Mouse (Mus musculus) stomach, embryonic 16.5 days (tissue): ENCODE measurements around the gene Trpm4. TPM values are rescaled to one million over a fixed set of nuclear protein-coding genes. Genes with fewer than 3 reads are reported as not detected.
"Not testable (repeated sequence)": the region's sequence is repeated elsewhere in the genome, so short reads cannot be mapped to it uniquely, and the experiment has no call there.

Source experiments
- ATAC-seq: fragments of 200-750 bp; cut with Nextera tagmentation; 2 replicates; pipeline ENCODE4 v1.8.0; 2017; ENCODE audit warnings: moderate number of reproducible peaks, moderate TSS enrichment; ENCODE audit not compliant: insufficient read depth, low FRiP score
- H3K27ac ChIP-seq: fragments of 300-500 bp; sonication (generic); 2 replicates; pipeline ENCODE4 v1.5.1; 2014; ENCODE audit warnings: low read length
- H3K27me3 ChIP-seq: fragments of 300-500 bp; sonication (generic); 2 replicates; pipeline ENCODE4 v1.6.1; 2014; ENCODE audit warnings: low read length, control low read depth, mixed read lengths; ENCODE audit not compliant: control insufficient read depth, insufficient read depth
- H3K36me3 ChIP-seq: fragments of 300-500 bp; sonication (generic); 2 replicates; pipeline ENCODE4 v1.6.1; 2014; ENCODE audit warnings: low read length; ENCODE audit not compliant: control insufficient read depth, insufficient read depth
- H3K4me1 ChIP-seq: fragments of 300-500 bp; sonication (generic); 2 replicates; pipeline ENCODE4 v1.6.1; 2014; ENCODE audit warnings: low read length, control low read depth, mixed read lengths; ENCODE audit not compliant: control insufficient read depth, insufficient read depth
- H3K4me2 ChIP-seq: fragments of 300-500 bp; sonication (generic); 2 replicates; pipeline ENCODE4 v1.6.1; 2014; ENCODE audit warnings: low read depth, low read length, mixed read lengths
- H3K4me3 ChIP-seq: fragments of 300-500 bp; sonication (generic); replicated peaks from 2 replicates; pipeline ENCODE4 v1.5.1; 2014; ENCODE audit warnings: mild to moderate bottlenecking, low read length
- H3K9ac ChIP-seq: fragments of 300-500 bp; sonication (generic); 2 replicates; pipeline ENCODE4 v1.6.1; 2014; ENCODE audit warnings: low read length
- H3K9me3 ChIP-seq: fragments of 300-500 bp; sonication (generic); replicated peaks from 2 replicates; pipeline ENCODE4 v1.6.1; 2016; ENCODE audit warnings: low read length, control low read depth; ENCODE audit not compliant: control insufficient read depth
- WGBS: fragments of 180-500 bp; shearing (Covaris S2); extraction: QIAGEN DNeasy Blood & Tissue Kit; methylation state at CpG from one replicate; pipeline ENCODE4 v1.1.7; 2014; 5-methylcytosine and 5-hydroxymethylcytosine counted together
- polyA plus RNA-seq: library from polyadenylated mRNA; unstranded; fragments of >200 nt; fragmentation: Nextera tagmentation; extraction: Ambion mirVana; gene quantifications from 2 replicates; pipeline ENCODE4 v1.2.1, GENCODE M21; 2015

The Trpm4 gene
- polyA plus RNA-seq, 1 experiment from 2014 or later: 30.1 TPM

DNA sequence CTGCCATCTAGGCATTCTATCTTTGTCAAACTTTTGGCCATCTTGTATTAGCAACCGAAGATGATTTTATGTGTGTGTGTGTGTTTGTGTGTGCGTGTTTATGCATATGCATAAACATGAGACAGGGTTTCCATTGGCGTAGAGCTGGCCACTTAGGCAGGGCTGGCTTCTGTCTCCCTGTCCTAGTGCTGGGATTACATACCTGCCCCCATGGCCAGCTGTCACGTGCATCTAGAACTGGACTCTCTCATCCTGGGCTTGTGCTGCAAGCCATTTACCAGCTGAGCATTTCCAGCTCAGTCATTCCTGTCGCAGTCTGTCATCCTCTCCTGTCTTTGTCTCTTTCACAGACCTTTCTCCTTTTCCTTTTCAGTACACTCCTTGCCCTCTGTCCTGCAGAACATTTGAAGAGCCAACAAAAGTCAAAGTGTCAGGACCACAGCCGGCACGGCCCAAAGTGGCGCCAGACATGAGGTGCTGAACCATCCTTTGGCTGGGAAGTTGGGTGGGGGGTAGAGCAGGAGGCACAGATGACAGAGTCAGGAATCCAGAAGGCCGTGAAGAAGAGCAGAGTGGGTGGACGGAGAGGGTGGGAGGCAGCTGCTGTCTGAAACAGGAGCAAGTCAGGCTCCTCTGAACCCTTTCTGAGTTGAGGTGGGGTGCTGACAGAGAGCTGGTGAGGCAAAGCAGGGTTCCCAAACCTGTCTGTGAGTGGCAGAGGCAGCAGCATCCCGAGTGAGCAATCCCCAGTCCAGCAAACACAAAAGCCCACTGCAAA lies 76.3 kb downstream of the Trpm4 start:
- 49% methylated on average over 11 of the region's 11 CpGs for WGBS
- Histone ChIP-seq H3K27me3 (no peaks in the 10 kb centered on the region), H3K9me3 (no peaks in the 10 kb centered on the region), H3K9ac (no peak overlapping the region), H3K36me3 (no peaks in the 10 kb centered on the region), H3K4me2 (no peak overlapping the region), H3K4me1 (no peaks in the 10 kb centered on the region), H3K4me3 (no peak overlapping the region), H3K27ac (no peak overlapping the region)
- no peak for ATAC-seq

DNA sequence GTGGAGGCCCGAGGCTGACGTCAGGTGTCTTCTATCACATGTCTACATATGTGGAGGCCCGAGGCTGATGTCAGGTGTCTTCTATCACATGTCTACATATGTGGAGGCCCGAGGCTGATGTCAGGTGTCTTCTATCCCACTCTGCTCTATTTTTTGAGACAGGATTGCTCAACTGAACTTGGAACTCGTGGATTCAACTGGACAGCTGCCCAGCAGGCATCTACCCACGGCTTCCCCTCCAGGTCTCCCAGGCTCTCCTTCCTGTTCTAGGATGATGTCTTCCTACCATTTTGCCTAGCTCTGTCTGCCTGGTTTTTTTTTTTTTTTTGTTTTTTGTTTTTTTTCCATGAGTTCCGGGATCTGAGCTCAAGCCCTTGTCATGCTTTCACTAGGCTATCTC lies 77.8 kb downstream of the Trpm4 start:
- H3K4me3 ChIP-seq, H3K36me3 ChIP-seq, H3K9me3 ChIP-seq, H3K4me1 ChIP-seq, H3K27me3 ChIP-seq, H3K4me2 ChIP-seq, ATAC-seq, H3K9ac ChIP-seq, H3K27ac ChIP-seq: not testable (repeated sequence)
- WGBS: 61% methylated on average over 5 of the region's 7 CpGs

DNA sequence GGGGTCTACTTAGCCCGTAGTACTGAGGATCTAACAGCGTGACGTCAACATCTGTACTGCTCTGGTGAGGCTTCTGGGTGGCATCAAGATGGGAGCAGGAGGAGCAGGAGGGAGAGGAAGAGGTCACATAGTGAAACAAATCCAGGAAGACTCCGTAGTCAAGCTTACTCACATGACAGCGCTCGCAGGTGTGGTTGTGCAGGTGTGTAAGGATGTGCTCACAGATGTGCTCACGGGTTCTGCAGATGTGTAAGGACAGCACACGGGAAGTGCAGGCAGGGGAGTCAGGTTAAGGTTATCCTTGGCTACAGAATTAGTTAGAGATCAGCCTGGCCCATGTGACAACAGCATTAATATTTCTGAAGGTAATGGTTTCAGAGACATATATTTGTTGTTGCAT lies 79.8 kb downstream of the Trpm4 start:
- no peaks in the 10 kb centered on the region for H3K9me3 ChIP-seq
- H3K4me2 ChIP-seq: no peak overlapping the region
- no peak overlapping the region for H3K27ac ChIP-seq
- H3K27me3 ChIP-seq: no peaks in the 10 kb centered on the region
- H3K4me1 ChIP-seq: no peaks in the 10 kb centered on the region
- no peak overlapping the region for H3K9ac ChIP-seq
- 74% methylated on average over 8 of the region's 8 CpGs for WGBS
- no peak for ATAC-seq
- no peaks in the 10 kb centered on the region for H3K36me3 ChIP-seq
- H3K4me3 ChIP-seq: no peak overlapping the region

Other genes starting within 250 kb of the Trpm4 start
- gene Rcn3, start 241.6 kb downstream of the Trpm4 start, polyA plus RNA-seq: 388 and 395 TPM in 2 replicates
- 138 and 149 TPM in 2 replicates for gene Fcgrt, start 229.9 kb downstream of the Trpm4 start, polyA plus RNA-seq
- 1,225 and 1,374 TPM in 2 replicates for gene Rps11, start 209.3 kb downstream of the Trpm4 start, polyA plus RNA-seq
- 1,102 and 1,332 TPM in 2 replicates for gene Rpl13a, start 205.0 kb downstream of the Trpm4 start, polyA plus RNA-seq
- not detected in 2 replicates for gene Gm45713, start 197.5 kb downstream of the Trpm4 start, polyA plus RNA-seq
- 2.2 and 2.8 TPM in 2 replicates for gene Flt3l, start 197.3 kb downstream of the Trpm4 start, polyA plus RNA-seq
- gene Pih1d1, start 179.5 kb downstream of the Trpm4 start, polyA plus RNA-seq: 81.0 and 81.9 TPM in 2 replicates
- 39.5 and 49.2 TPM in 2 replicates for gene Aldh16a1, start 179.2 kb downstream of the Trpm4 start, polyA plus RNA-seq
- gene Slc17a7, start 169.8 kb downstream of the Trpm4 start, polyA plus RNA-seq: 0.15 and 0.22 TPM in 2 replicates
- not detected in 2 replicates for gene Gfy, start 154.2 kb downstream of the Trpm4 start, polyA plus RNA-seq
- not detected in 2 replicates for gene Pth2, start 152.8 kb downstream of the Trpm4 start, polyA plus RNA-seq
- 0.55 and 1.5 TPM in 2 replicates for gene Ccdc155, start 128.9 kb downstream of the Trpm4 start, polyA plus RNA-seq
- 2.1 and 4.9 TPM in 2 replicates for gene Dkkl1, start 121.6 kb downstream of the Trpm4 start, polyA plus RNA-seq
- gene Tead2, start 118.0 kb downstream of the Trpm4 start, polyA plus RNA-seq: 93.9 and 101 TPM in 2 replicates
- 2.7 and 5.0 TPM in 2 replicates for gene Cd37, start 94.7 kb downstream of the Trpm4 start, polyA plus RNA-seq
- gene Slc6a16, start 92.7 kb downstream of the Trpm4 start, polyA plus RNA-seq: not detected in 2 replicates
- gene Slc6a21, start 56.3 kb downstream of the Trpm4 start, polyA plus RNA-seq: not detected in 2 replicates
- gene Hrc, start 1.5 kb upstream of the Trpm4 start, polyA plus RNA-seq: 1.0 and 3.1 TPM in 2 replicates
- gene Ppfia3, start 33.2 kb upstream of the Trpm4 start, polyA plus RNA-seq: 5.5 and 6.3 TPM in 2 replicates
- 4.6 and 5.5 TPM in 2 replicates for gene Lin7b, start 36.8 kb upstream of the Trpm4 start, polyA plus RNA-seq
- gene Snrnp70, start 62.0 kb upstream of the Trpm4 start, polyA plus RNA-seq: 150 and 162 TPM in 2 replicates
- 0.09 TPM in 1 of 2 replicates, not detected in the other for gene Kcna7, start 71.9 kb upstream of the Trpm4 start, polyA plus RNA-seq
- gene Ntf5, start 79.9 kb upstream of the Trpm4 start, polyA plus RNA-seq: 1.3 and 1.6 TPM in 2 replicates
- gene Lhb, start 87.0 kb upstream of the Trpm4 start, polyA plus RNA-seq: not detected in 2 replicates
- 46.3 and 47.3 TPM in 2 replicates for gene Gys1, start 101.1 kb upstream of the Trpm4 start, polyA plus RNA-seq
- gene Ruvbl2, start 104.3 kb upstream of the Trpm4 start, polyA plus RNA-seq: 115 and 118 TPM in 2 replicates
- 4,462 and 4,467 TPM in 2 replicates for gene Ftl1, start 126.1 kb upstream of the Trpm4 start, polyA plus RNA-seq
- gene Bax, start 133.1 kb upstream of the Trpm4 start, polyA plus RNA-seq: 116 and 142 TPM in 2 replicates
- gene Tulp2, start 148.1 kb upstream of the Trpm4 start, polyA plus RNA-seq: 1.4 and 1.5 TPM in 2 replicates
- not detected in 2 replicates for gene Gm45808, start 153.0 kb upstream of the Trpm4 start, polyA plus RNA-seq
- 2.0 and 2.2 TPM in 2 replicates for gene Dhdh, start 155.0 kb upstream of the Trpm4 start, polyA plus RNA-seq
- gene Nucb1, start 176.6 kb upstream of the Trpm4 start, polyA plus RNA-seq: 229 and 262 TPM in 2 replicates
- gene Ppp1r15a, start 192.5 kb upstream of the Trpm4 start, polyA plus RNA-seq: 25.5 and 31.2 TPM in 2 replicates
- gene Plekha4, start 192.6 kb upstream of the Trpm4 start, polyA plus RNA-seq: 2.7 and 3.9 TPM in 2 replicates
- 2.9 and 4.8 TPM in 2 replicates for gene Hsd17b14, start 221.1 kb upstream of the Trpm4 start, polyA plus RNA-seq
- gene Bcat2, start 236.4 kb upstream of the Trpm4 start, polyA plus RNA-seq: 95.7 and 109 TPM in 2 replicates